Comparison of ENCODE assay signal across 10 mouse cellular contexts in genomic region chr10:94521107-94521401, GRCm38 (mm10).
DNase-seq lines count a peak whose midpoint lies in the region; ATAC-seq lines count a peak whose summit lies in the region.
"Had no signal": no experiment of that assay in that cellular context is flagged by ENCODE, and none has a peak within 500 bp of the region (broad histone marks: within the 10 kb centered on the region; RNA-seq: fewer than 3 reads in every experiment).

No protein-coding gene starts in this region.

- DNase-seq in lung, postnatal 4 days: no peak
- no peak for DNase-seq in embryonic facial prominence, embryonic 14.5 days (ENCODE audit: low spot score)
- DNase-seq in spleen, postnatal 14 days (ENCODE audit: low spot score in 2 of 2): no peak
- no peak for DNase-seq in kidney, postnatal 14 days
- DNase-seq: cerebellum, adult 11 months; kidney, adult 8-10 months had no signal

- no peak overlapping the region for H3K27ac ChIP-seq in forebrain, embryonic 13.5 days
- no peak overlapping the region for H3K27ac ChIP-seq in forebrain, embryonic 16.5 days (ENCODE audit: low read length)
- H3K27ac ChIP-seq in lung, embryonic 16.5 days (ENCODE audit: low read length): no peak overlapping the region
- H3K27ac ChIP-seq in embryonic facial prominence, embryonic 14.5 days (replicated peaks; ENCODE audit: low read depth, low read length): no peak overlapping the region

- H3K4me1 ChIP-seq in forebrain, embryonic 13.5 days: peaks cover 43% of the 10 kb centered on the region
- peaks cover 23% of the 10 kb centered on the region for H3K4me1 ChIP-seq in forebrain, embryonic 16.5 days (replicated peaks; ENCODE audit: control insufficient read depth, insufficient read depth, low read length)
- H3K4me1 ChIP-seq in lung, embryonic 16.5 days (replicated peaks; ENCODE audit: control insufficient read depth, insufficient read depth, low read length): peaks cover 29% of the 10 kb centered on the region
- H3K4me1 ChIP-seq in embryonic facial prominence, embryonic 14.5 days (ENCODE audit: control insufficient read depth, insufficient read depth, low read length): peaks cover 36% of the 10 kb centered on the region

- no peak overlapping the region for H3K4me3 ChIP-seq in forebrain, embryonic 13.5 days
- no peak overlapping the region for H3K4me3 ChIP-seq in forebrain, embryonic 16.5 days (replicated peaks; ENCODE audit: low read length)
- H3K4me3 ChIP-seq in lung, embryonic 16.5 days (ENCODE audit: low read length): no peak overlapping the region
- H3K4me3 ChIP-seq in embryonic facial prominence, embryonic 14.5 days (ENCODE audit: low read depth, low read length): no peak overlapping the region

- no peak for ATAC-seq in forebrain, embryonic 13.5 days
- ATAC-seq in forebrain, embryonic 16.5 days: no peak
- peak; percentile 42 for ATAC-seq in lung, embryonic 16.5 days (ENCODE audit: low read depth)
- ATAC-seq in embryonic facial prominence, embryonic 14.5 days (ENCODE audit: low read depth): 0 out of 2 replicates have a peak, but pooled peaks have one; percentile 8
- ATAC-seq in megakaryocyte progenitor cell, adult 5-6 weeks (replicated peaks; ENCODE audit: poor library complexity): peak; percentile 66

- 25% methylated on average over 3 of the region's 3 CpGs for WGBS in forebrain, embryonic 13.5 days
- WGBS in forebrain, embryonic 16.5 days: 36% methylated on average over 3 of the region's 3 CpGs
- WGBS in lung, embryonic 16.5 days: 24% methylated on average over 3 of the region's 3 CpGs
- 24% methylated on average over 3 of the region's 3 CpGs for WGBS in embryonic facial prominence, embryonic 14.5 days

- H3K9ac ChIP-seq in forebrain, embryonic 13.5 days: no peak overlapping the region
- H3K9ac ChIP-seq in forebrain, embryonic 16.5 days (replicated peaks; ENCODE audit: low read depth, low read length): no peak overlapping the region
- no peak overlapping the region for H3K9ac ChIP-seq in lung, embryonic 16.5 days (ENCODE audit: low read length)
- H3K9ac ChIP-seq in embryonic facial prominence, embryonic 14.5 days (ENCODE audit: low read depth, low read length): no peak overlapping the region

- H3K36me3 ChIP-seq in forebrain, embryonic 13.5 days (ENCODE audit: poor library complexity, severe bottlenecking): no peaks in the 10 kb centered on the region
- H3K36me3 ChIP-seq in forebrain, embryonic 16.5 days (ENCODE audit: control insufficient read depth, insufficient read depth): no peaks in the 10 kb centered on the region
- H3K36me3 ChIP-seq in lung, embryonic 16.5 days (ENCODE audit: control insufficient read depth, insufficient read depth, low read length): no peaks in the 10 kb centered on the region
- no peaks in the 10 kb centered on the region for H3K36me3 ChIP-seq in embryonic facial prominence, embryonic 14.5 days (ENCODE audit: control insufficient read depth, insufficient read depth, low read length)

- peaks cover 17% of the 10 kb centered on the region for H3K27me3 ChIP-seq in forebrain, embryonic 13.5 days
- peaks cover 12% of the 10 kb centered on the region for H3K27me3 ChIP-seq in forebrain, embryonic 16.5 days (replicated peaks; ENCODE audit: control insufficient read depth, insufficient read depth, low read length)
- peaks cover 4% of the 10 kb centered on the region for H3K27me3 ChIP-seq in lung, embryonic 16.5 days (ENCODE audit: control insufficient read depth, insufficient read depth, low read depth, low read length)
- H3K27me3 ChIP-seq in embryonic facial prominence, embryonic 14.5 days (replicated peaks; ENCODE audit: control insufficient read depth, insufficient read depth, low read length): peaks cover 3% of the 10 kb centered on the region; the same call in 1 of the 2 replicates

- no peaks in the 10 kb centered on the region for H3K9me3 ChIP-seq in forebrain, embryonic 13.5 days (replicated peaks)
- H3K9me3 ChIP-seq in forebrain, embryonic 16.5 days (ENCODE audit: control insufficient read depth, low read length): no peaks in the 10 kb centered on the region
- no peaks in the 10 kb centered on the region for H3K9me3 ChIP-seq in lung, embryonic 16.5 days (ENCODE audit: control insufficient read depth, low read length)
- H3K9me3 ChIP-seq in embryonic facial prominence, embryonic 14.5 days (ENCODE audit: control insufficient read depth, low read length): no peaks in the 10 kb centered on the region

- H3K4me2 ChIP-seq in forebrain, embryonic 13.5 days: peak overlapping the region; percentile 22; the same call in 1 of the 2 replicates
- H3K4me2 ChIP-seq in forebrain, embryonic 16.5 days (ENCODE audit: low read length): no peak overlapping the region
- H3K4me2 ChIP-seq in lung, embryonic 16.5 days (ENCODE audit: low read depth, low read length): peak overlapping the region; percentile 44
- H3K4me2 ChIP-seq in embryonic facial prominence, embryonic 14.5 days (ENCODE audit: low read depth, low read length): peak overlapping the region; percentile 45; the same call in 1 of the 2 replicates

Comparison
In these comparisons a context has a peak if more than half of its experiments do, and no peak if none do; other contexts are left out.
1. ATAC-seq: peak in lung, embryonic 16.5 days (single experiment), embryonic facial prominence, embryonic 14.5 days (single experiment) and megakaryocyte progenitor cell, adult 5-6 weeks (single experiment); none in forebrain, embryonic 13.5 days (single experiment) and forebrain, embryonic 16.5 days (single experiment).